ENCODE assay signal across 8 mouse cellular contexts in the genomic region with DNA sequence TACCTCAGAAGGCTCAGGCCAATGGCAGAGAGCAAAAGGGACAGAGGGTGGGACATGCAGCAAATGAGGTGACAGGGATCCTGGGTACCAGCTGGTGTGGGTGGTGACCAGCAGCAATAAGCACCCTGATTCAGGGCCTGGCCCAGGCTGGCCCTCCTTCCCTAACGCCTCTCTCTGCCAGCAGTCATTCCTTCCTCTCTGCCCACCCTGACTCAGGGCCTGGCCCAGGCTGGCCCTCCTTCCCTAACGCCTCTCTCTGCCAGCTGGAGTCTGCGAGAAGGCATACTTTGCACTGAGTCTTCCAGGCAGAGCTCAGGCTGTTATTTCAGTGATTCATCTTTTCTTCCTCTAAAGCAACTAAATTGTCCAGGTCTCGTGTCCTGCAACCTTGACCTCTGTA. TPM values are rescaled to one million over a fixed set of nuclear protein-coding genes. Genes with fewer than 3 reads are reported as not detected.
DNase-seq lines count a peak whose midpoint lies in the region; ATAC-seq lines count a peak whose summit lies in the region.

No protein-coding gene starts in this region.

- WGBS in kidney, embryonic 16.5 days: 64% methylated on average over 4 of the region's 4 CpGs
- WGBS in forebrain, embryonic 15.5 days: 34% methylated on average over 4 of the region's 4 CpGs
- 44% methylated on average over 4 of the region's 4 CpGs for WGBS in hindbrain, embryonic 13.5 days
- whole genome bisulfite sequencing in neural tube, embryonic 14.5 days: 48% methylated on average over 4 of the region's 4 CpGs

- H3K27ac ChIP-seq in kidney, embryonic 16.5 days (ENCODE audit: low read length): peak overlapping the region; percentile 49
- H3K27ac ChIP-seq in forebrain, embryonic 15.5 days (replicated peaks): peak overlapping the region; percentile 29
- peak overlapping the region; percentile 70 for H3K27ac ChIP-seq in hindbrain, embryonic 13.5 days
- peak overlapping the region; percentile 44 for H3K27ac ChIP-seq in neural tube, embryonic 14.5 days (ENCODE audit: low read depth, low read length)

- no peak overlapping the region for H3K4me3 ChIP-seq in kidney, embryonic 16.5 days (ENCODE audit: low read length)
- H3K4me3 ChIP-seq in forebrain, embryonic 15.5 days: no peak overlapping the region
- H3K4me3 ChIP-seq in hindbrain, embryonic 13.5 days: no peak overlapping the region
- no peak overlapping the region for H3K4me3 ChIP-seq in neural tube, embryonic 14.5 days (ENCODE audit: low read depth, low read length)

- H3K9ac ChIP-seq in kidney, embryonic 16.5 days (replicated peaks; ENCODE audit: low read length): no peak overlapping the region
- no peak overlapping the region for H3K9ac ChIP-seq in forebrain, embryonic 15.5 days (replicated peaks)
- peak overlapping the region; percentile 21; the same call in 1 of the 2 replicates for H3K9ac ChIP-seq in hindbrain, embryonic 13.5 days
- no peak overlapping the region for H3K9ac ChIP-seq in neural tube, embryonic 14.5 days (replicated peaks; ENCODE audit: low read depth, low read length)

- no peak for DNase-seq in kidney, postnatal 10 days
- DNase-seq in adrenal gland, postnatal 25 days: peak; percentile 42
- no peak for DNase-seq in natural killer cell, adult 2 months (ENCODE audit: low spot score in 2 of 2)
- DNase-seq in kidney, postnatal 36 days: no peak

- no peaks in the 10 kb centered on the region for H3K27me3 ChIP-seq in kidney, embryonic 16.5 days (ENCODE audit: insufficient read depth, low read length)
- H3K27me3 ChIP-seq in forebrain, embryonic 15.5 days: no peaks in the 10 kb centered on the region
- no peaks in the 10 kb centered on the region for H3K27me3 ChIP-seq in hindbrain, embryonic 13.5 days
- H3K27me3 ChIP-seq in neural tube, embryonic 14.5 days (ENCODE audit: control insufficient read depth, insufficient read depth, low read length): no peaks in the 10 kb centered on the region

- peaks cover 13% of the 10 kb centered on the region for H3K4me1 ChIP-seq in kidney, embryonic 16.5 days (ENCODE audit: insufficient read depth, low read length)
- peaks cover 19% of the 10 kb centered on the region for H3K4me1 ChIP-seq in forebrain, embryonic 15.5 days
- H3K4me1 ChIP-seq in hindbrain, embryonic 13.5 days (replicated peaks): peaks cover 49% of the 10 kb centered on the region
- peaks cover 11% of the 10 kb centered on the region; the same call in 1 of the 2 replicates for H3K4me1 ChIP-seq in neural tube, embryonic 14.5 days (ENCODE audit: control insufficient read depth, insufficient read depth, low read length)

- H3K9me3 ChIP-seq in kidney, embryonic 16.5 days (ENCODE audit: low read length): no peaks in the 10 kb centered on the region
- H3K9me3 ChIP-seq in forebrain, embryonic 15.5 days: no peaks in the 10 kb centered on the region
- H3K9me3 ChIP-seq in hindbrain, embryonic 13.5 days: no peaks in the 10 kb centered on the region
- no peaks in the 10 kb centered on the region for H3K9me3 ChIP-seq in neural tube, embryonic 14.5 days (ENCODE audit: control insufficient read depth, low read length)

- H3K36me3 ChIP-seq in kidney, embryonic 16.5 days (ENCODE audit: insufficient read depth, low read length): no peaks in the 10 kb centered on the region
- no peaks in the 10 kb centered on the region for H3K36me3 ChIP-seq in forebrain, embryonic 15.5 days
- peaks cover 4% of the 10 kb centered on the region; the same call in 1 of the 2 replicates for H3K36me3 ChIP-seq in hindbrain, embryonic 13.5 days
- H3K36me3 ChIP-seq in neural tube, embryonic 14.5 days (ENCODE audit: control insufficient read depth, insufficient read depth, low read length): no peaks in the 10 kb centered on the region

- peak; percentile 50; the same call in 1 of the 2 replicates for ATAC-seq in kidney, embryonic 16.5 days (ENCODE audit: low FRiP score, low TSS enrichment)
- peak; percentile 55; the same call in 1 of the 2 replicates for ATAC-seq in forebrain, embryonic 15.5 days (replicated peaks)
- peak; percentile 27; the same call in 1 of the 2 replicates for ATAC-seq in hindbrain, embryonic 13.5 days (ENCODE audit: low FRiP score)
- ATAC-seq in neural tube, embryonic 14.5 days (ENCODE audit: low read depth): 0 out of 2 replicates have a peak, but pooled peaks have one; percentile 25

- no peak overlapping the region for H3K4me2 ChIP-seq in kidney, embryonic 16.5 days (replicated peaks; ENCODE audit: low read depth, low read length)
- no peak overlapping the region for H3K4me2 ChIP-seq in forebrain, embryonic 15.5 days (replicated peaks)
- no peak overlapping the region for H3K4me2 ChIP-seq in hindbrain, embryonic 13.5 days
- no peak overlapping the region for H3K4me2 ChIP-seq in neural tube, embryonic 14.5 days (ENCODE audit: low read depth, low read length)

RNA-seq across cellular contexts. Expression of gene Efr3b, which starts 31.5 kb away (rescaled TPM):
- polyA plus RNA-seq in kidney, embryonic 16.5 days (2015; fragmentation: Nextera tagmentation; extraction: Ambion mirVana): 3.4 and 3.9 TPM in 2 replicates
- 2.7 and 3.0 TPM in 2 replicates for total RNA-seq in adrenal gland, postnatal 25 days (2021)
- 29.9 and 31.4 TPM in 2 replicates for polyA plus RNA-seq in forebrain, embryonic 15.5 days (2015; fragmentation: Nextera tagmentation; extraction: Ambion mirVana)
- polyA plus RNA-seq in hindbrain, embryonic 13.5 days (2015; fragmentation: Nextera tagmentation; extraction: Ambion mirVana): 36.2 and 38.2 TPM in 2 replicates
- polyA plus RNA-seq in neural tube, embryonic 14.5 days (2014; fragmentation: Nextera tagmentation; extraction: Ambion mirVana): 33.1 and 39.8 TPM in 2 replicates

RNA-seq across cellular contexts. Expression of gene Pomc, which starts 52.4 kb away (rescaled TPM):
- polyA plus RNA-seq in kidney, embryonic 16.5 days (2015; fragmentation: Nextera tagmentation; extraction: Ambion mirVana): 2.5 and 2.7 TPM in 2 replicates
- 1.00 and 1.3 TPM in 2 replicates for total RNA-seq in adrenal gland, postnatal 25 days (2021)
- polyA plus RNA-seq in forebrain, embryonic 15.5 days (2015; fragmentation: Nextera tagmentation; extraction: Ambion mirVana): 4.9 and 11.5 TPM in 2 replicates
- polyA plus RNA-seq in hindbrain, embryonic 13.5 days (2015; fragmentation: Nextera tagmentation; extraction: Ambion mirVana): 3.6 and 5.3 TPM in 2 replicates
- 4.5 and 4.8 TPM in 2 replicates for polyA plus RNA-seq in neural tube, embryonic 14.5 days (2014; fragmentation: Nextera tagmentation; extraction: Ambion mirVana)
